Mouse (Mus musculus) Muller cell, postnatal 12 days (primary cell): Measurements from ENCODE around the gene Tirap.

Experiments used
- DNase-seq: peaks from one replicate; pipeline ENCODE4 v3.0.0-alpha.2; 2015; ENCODE audit errors: inconsistent ontology term

Gene Tirap

GRCm38 (mm10) chr9:35192983-35193542 lies 7.0 kb downstream of the Tirap start:
- no peak for DNase-seq

- peak; percentile 65 for DNase-seq
Measured at GRCm38 (mm10) chr9:35188700-35189099, 11.4 kb downstream of the Tirap start.

- DNase-seq: no peak
Measured at GRCm38 (mm10) chr9:35187351-35187903, 12.7 kb downstream of the Tirap start.

DNA sequence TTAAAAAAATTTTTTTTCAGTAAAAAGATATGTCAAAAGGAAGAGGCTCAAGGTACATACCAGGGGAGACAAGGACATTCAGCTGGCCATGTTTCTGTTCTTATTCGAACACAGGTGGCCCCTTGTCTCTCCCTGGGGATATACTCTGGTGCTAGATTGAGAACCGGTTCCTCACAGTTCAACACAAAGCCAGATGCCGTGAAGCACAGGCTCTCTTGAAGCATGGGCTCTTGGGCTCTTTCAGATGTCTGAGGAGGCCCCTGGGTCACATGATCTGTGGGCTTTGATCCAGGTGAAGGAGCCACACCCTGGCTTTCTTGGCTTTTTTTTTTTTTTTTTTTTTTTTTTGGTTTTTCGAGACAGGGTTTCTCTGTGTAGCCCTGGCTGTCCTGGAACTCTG lies 13.7 kb downstream of the Tirap start:
- no peak for DNase-seq

- no peak for DNase-seq
Measured at GRCm38 (mm10) chr9:35183359-35183758, 16.7 kb downstream of the Tirap start.

GRCm38 (mm10) chr9:35182832-35183231 lies 17.3 kb downstream of the Tirap start:
- DNase-seq: no peak

DNA sequence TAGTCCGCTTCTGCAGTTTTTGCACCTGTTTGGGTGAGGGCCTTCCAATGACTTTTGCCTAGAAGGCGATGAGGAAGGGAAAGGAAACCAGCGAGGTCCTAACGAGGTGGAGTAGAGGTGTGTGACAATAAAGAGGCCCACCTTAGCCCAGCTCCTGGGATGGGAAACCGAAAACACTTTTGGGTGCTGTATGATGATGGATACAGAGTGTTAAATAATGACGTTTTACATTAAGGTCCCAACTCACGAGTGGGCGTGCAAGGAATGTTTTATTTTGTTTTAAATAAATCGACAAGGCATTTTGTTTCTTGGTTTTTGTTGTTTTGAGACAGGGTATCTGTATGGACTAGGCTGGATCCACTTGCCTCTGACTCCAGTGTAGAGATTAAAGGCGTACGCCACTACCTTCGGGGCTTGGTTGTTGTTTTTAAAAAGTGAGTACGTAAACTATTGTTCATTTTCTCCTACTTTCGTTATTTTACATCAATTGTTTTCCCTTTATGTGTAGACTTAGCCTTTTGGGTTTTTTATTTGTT lies 23.9 kb downstream of the Tirap start:
- DNase-seq: no peak

DNA sequence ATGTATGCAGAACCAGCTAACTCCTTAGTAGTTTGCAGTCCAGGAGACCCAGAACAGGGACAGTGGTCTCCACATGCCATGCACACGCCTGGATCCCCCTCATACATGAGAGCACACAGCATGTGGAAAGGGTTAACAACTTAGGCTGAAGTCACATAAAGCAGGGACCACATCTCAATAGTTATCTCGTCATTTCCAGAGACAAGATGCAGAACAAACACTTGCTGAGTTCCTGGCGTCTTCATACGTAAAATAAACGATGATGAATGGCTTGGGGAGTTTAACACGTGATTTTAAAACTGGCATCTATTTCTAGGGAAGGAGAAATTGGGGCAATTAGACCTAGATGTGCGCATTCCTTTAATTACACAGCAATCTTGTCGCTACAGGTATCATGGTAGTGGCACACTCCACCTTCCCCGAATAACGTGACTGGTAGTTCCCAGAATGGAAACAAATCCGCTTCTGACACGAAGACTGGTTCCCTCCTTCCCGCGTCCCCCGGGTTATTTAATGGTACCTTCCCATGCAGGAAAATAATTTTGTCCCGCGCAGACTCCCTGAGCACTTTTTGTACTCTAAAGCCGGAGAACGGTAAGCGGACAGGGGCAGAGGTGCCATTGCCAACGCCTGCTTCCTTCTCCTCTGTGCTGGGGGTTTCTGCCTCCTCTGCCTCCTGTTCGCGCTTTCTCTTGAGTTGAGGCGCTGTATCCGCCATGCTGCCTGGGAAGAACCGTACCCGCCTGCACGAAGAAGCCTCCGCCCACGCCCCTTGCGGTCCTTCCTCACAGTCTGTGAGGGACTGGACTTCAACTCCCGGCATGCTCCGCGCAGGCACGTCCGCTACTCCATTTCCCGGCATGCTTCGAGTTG lies 24.6 kb downstream of the Tirap start, which contains the start of gene Dcps:
Dcps (minus strand) TSS at position 811 of the 873 bp plus-strand sequence.
- peak; percentile 93 for DNase-seq

DNA sequence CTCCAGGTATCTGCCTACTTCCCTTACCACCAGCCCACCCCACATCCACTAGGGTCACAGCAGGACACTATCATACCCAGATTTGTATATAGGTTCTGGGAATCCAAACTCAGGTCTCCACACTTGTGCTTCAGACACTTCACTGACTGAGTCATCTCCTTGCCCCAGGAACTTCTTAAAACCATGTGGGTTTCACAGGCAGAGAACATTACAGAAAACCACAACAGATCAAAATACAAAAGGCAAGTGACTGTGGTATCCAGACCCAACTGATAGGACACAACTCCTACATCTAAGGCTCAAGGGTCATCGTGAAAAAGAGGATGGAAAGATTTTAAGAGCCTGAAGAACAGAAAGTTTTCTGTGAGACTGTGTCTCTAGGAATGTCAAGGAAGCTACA lies 26.8 kb downstream of the Tirap start:
- no peak for DNase-seq

DNA sequence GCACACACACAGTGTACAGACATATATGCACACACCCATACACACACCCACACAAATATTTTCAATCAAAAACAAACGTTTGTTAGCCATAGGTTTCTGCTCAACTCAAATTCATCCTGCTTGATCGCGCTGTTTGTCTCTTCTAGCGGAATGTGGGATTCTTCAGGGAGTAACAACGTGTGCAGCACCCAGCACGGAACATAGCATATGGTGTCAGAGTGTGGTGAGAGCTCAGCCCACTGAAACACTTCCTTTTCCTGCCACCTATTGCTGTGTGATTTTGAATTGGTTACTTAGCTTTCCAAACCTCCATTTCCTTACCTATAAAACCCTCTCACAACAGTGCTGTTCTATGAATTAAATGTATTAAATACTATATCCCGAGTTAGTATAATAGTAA lies 30.0 kb downstream of the Tirap start:
- DNase-seq: no peak

- peak; percentile 57 for DNase-seq
Measured at GRCm38 (mm10) chr9:35166798-35167635, 33.1 kb downstream of the Tirap start.

- DNase-seq: peak; percentile 58
Measured at GRCm38 (mm10) chr9:35166144-35166797, 33.8 kb downstream of the Tirap start.

GRCm38 (mm10) chr9:35164142-35164874 lies 35.8 kb downstream of the Tirap start:
- DNase-seq: no peak

GRCm38 (mm10) chr9:35163011-35163690 lies 36.9 kb downstream of the Tirap start:
- DNase-seq: peak; percentile 79

GRCm38 (mm10) chr9:35161721-35162120 lies 38.4 kb downstream of the Tirap start:
- DNase-seq: no peak

GRCm38 (mm10) chr9:35160662-35161061 lies 39.4 kb downstream of the Tirap start:
- DNase-seq: peak; percentile 80

- no peak for DNase-seq
Measured at GRCm38 (mm10) chr9:35158477-35158876, 41.6 kb downstream of the Tirap start.

DNA sequence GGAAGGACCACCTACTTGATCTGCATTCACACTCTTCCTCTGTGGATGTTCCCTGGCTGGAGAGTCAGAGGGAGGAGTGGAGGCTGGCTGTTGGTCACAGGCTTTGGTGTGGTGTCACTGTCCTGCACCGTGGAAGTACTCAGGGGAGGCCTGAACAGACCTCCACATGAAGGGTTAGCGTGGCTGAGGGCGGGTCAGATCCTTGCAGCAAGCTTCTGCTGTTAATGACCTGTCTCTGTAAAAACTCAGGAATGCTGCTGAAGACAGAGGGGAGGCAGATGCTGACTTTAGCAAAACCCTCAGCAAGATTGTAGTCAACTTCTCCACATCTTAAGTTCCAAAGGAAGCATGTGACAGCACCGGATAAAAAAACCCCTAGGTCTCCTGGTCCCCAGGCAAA lies 43.2 kb downstream of the Tirap start:
- DNase-seq: no peak

GRCm38 (mm10) chr9:35156002-35156710 lies 43.9 kb downstream of the Tirap start:
- DNase-seq: peak; percentile 74
